Mouse (Mus musculus) cerebellum, adult 2 months (tissue): ENCODE data around the gene Gdf7. TPM values are rescaled to one million over a fixed set of nuclear protein-coding genes. Genes with fewer than 3 reads are reported as not detected.

Experiments
- DNase-seq, 2 experiments: peaks; one replicate each; pipeline ENCODE4 v3.0.0; 2021
- H3K27ac ChIP-seq: fragments of 200-500 bp; 2 replicates; pipeline ENCODE4 v1.5.1; 2012; ENCODE audit warnings: low read length, control low read depth, inconsistent platforms; ENCODE audit not compliant: insufficient read depth
- H3K27me3 ChIP-seq: fragments of 200-500 bp; 2 replicates; pipeline ENCODE4 v1.6.1; 2012; ENCODE audit warnings: inconsistent platforms, mild to moderate bottlenecking, low read length, moderate library complexity; ENCODE audit not compliant: control insufficient read depth, insufficient read depth
- H3K4me1 ChIP-seq: fragments of 200-500 bp; 2 replicates; pipeline ENCODE4 v1.6.1; 2011; ENCODE audit warnings: low read length; ENCODE audit not compliant: control insufficient read depth, insufficient read depth
- H3K4me3 ChIP-seq: fragments of 200-500 bp; replicated peaks from 2 replicates; pipeline ENCODE3; 2011; ENCODE audit warnings: mild to moderate bottlenecking, low read depth, low read length, control low read depth; ENCODE audit not compliant: insufficient read depth
- CTCF ChIP-seq: fragments of 200-500 bp; IDR thresholded peaks from 2 replicates; pipeline ENCODE4 v1.5.1; 2011; ENCODE audit warnings: low read depth, mild to moderate bottlenecking, control low read depth, low read length, moderate library complexity, borderline replicate concordance; ENCODE audit not compliant: insufficient read depth
- POLR2A ChIP-seq: fragments of 200-500 bp; IDR thresholded peaks from 2 replicates; pipeline ENCODE4 v1.6.1; 2011; ENCODE audit warnings: low read length, control low read depth, borderline replicate concordance; ENCODE audit not compliant: insufficient read depth
- WGBS: fragments of 180-500 bp; shearing (Covaris S2); methylation state at CpG from one replicate; pipeline ENCODE4 v1.1.7; 2018; 5-methylcytosine and 5-hydroxymethylcytosine counted together
- polyA plus RNA-seq: library from polyadenylated mRNA; depleted of rRNA; stranded (reverse); fragments of >200 nt; gene quantifications from 2 replicates; pipeline ENCODE4 v1.2.3, GENCODE M21; 2012

Gene Gdf7
- polyA plus RNA-seq, 1 experiment = 0.07 TPM

GRCm38 (mm10) chr12:8310992-8311391, 9.2 kb upstream of the Gdf7 start:
- DNase-seq = no peak
- H3K27me3 ChIP-seq = no peaks in the 10 kb centered on the region
- H3K4me3 ChIP-seq = no peak overlapping the region
- no peak overlapping the region for H3K27ac ChIP-seq
- 32% methylated on average over 17 of the region's 17 CpGs for WGBS
- TF ChIP-seq CTCF (no peak), POLR2A (no peak)
- H3K4me1 ChIP-seq = peaks cover 8% of the 10 kb centered on the region

GRCm38 (mm10) chr12:8306910-8307309, 5.2 kb upstream of the Gdf7 start:
- Histone ChIP-seq H3K27me3 (peaks cover 1% of the 10 kb centered on the region; the same call in 1 of the 2 replicates), H3K4me3 (no peak overlapping the region), H3K27ac (no peak overlapping the region), H3K4me1 (no peaks in the 10 kb centered on the region)
- 59% methylated on average over 1 of the region's 1 CpGs for WGBS
- DNase-seq = no peak
- TF ChIP-seq POLR2A (no peak), CTCF (no peak)

GRCm38 (mm10) chr12:8306432-8306831, 4.7 kb upstream of the Gdf7 start:
- Histone ChIP-seq H3K27ac (no peak overlapping the region), H3K27me3 (peaks cover 6% of the 10 kb centered on the region; the same call in 1 of the 2 replicates), H3K4me1 (no peaks in the 10 kb centered on the region), H3K4me3 (no peak overlapping the region)
- peak; percentile 56 to 68 for DNase-seq
- TF ChIP-seq POLR2A = no peak
- TF ChIP-seq CTCF = peak; percentile 85; the same call in 1 of the 2 replicates
- 3% methylated on average over 5 of the region's 5 CpGs for WGBS

- Histone ChIP-seq H3K27ac (no peak overlapping the region), H3K4me3 (no peak overlapping the region), H3K4me1 (no peaks in the 10 kb centered on the region), H3K27me3 (peaks cover 7% of the 10 kb centered on the region; the same call in 1 of the 2 replicates)
- TF ChIP-seq CTCF (no peak), POLR2A (no peak)
- 6% methylated on average over 2 of the region's 2 CpGs for WGBS
- DNase-seq = no peak
These were observed 3.5 kb upstream of the Gdf7 start for GRCm38 (mm10) chr12:8305258-8305657.

- WGBS = 11% methylated on average over 46 of the region's 46 CpGs
These were observed 541 bp downstream of the Gdf7 start for GRCm38 (mm10) chr12:8301011-8301814.

GRCm38 (mm10) chr12:8300521-8300920, 1.2 kb downstream of the Gdf7 start:
- Histone ChIP-seq H3K4me1 (no peaks in the 10 kb centered on the region), H3K27ac (no peak overlapping the region), H3K4me3 (no peak overlapping the region), H3K27me3 (peaks cover 8% of the 10 kb centered on the region; the same call in 1 of the 2 replicates)
- TF ChIP-seq CTCF (no peak), POLR2A (no peak)
- WGBS = 94% methylated on average over 5 of the region's 5 CpGs
- no peak for DNase-seq

More at GRCm38 (mm10) chr12:8301011-8301814, 541 bp downstream of the Gdf7 start:
- Histone ChIP-seq H3K4me3 (no peak overlapping the region), H3K27ac (no peak overlapping the region), H3K4me1 (no peaks in the 10 kb centered on the region), H3K27me3 (peaks cover 8% of the 10 kb centered on the region; the same call in 1 of the 2 replicates)
- no peak for DNase-seq
- TF ChIP-seq POLR2A = no peak
- TF ChIP-seq CTCF = no peak

- Histone ChIP-seq H3K27ac (no peak overlapping the region), H3K4me1 (no peaks in the 10 kb centered on the region), H3K27me3 (peaks cover 8% of the 10 kb centered on the region; the same call in 1 of the 2 replicates), H3K4me3 (no peak overlapping the region)
- WGBS = 84% methylated on average over 10 of the region's 10 CpGs
- no peak for DNase-seq
- TF ChIP-seq POLR2A = no peak
- no peak for TF ChIP-seq CTCF
These were observed 1.7 kb downstream of the Gdf7 start for GRCm38 (mm10) chr12:8300111-8300480.
